Mouse (Mus musculus): ENCODE results near the gene Auts2. TPM values are rescaled to one million over a fixed set of nuclear protein-coding genes. Genes with fewer than 3 reads are reported as not detected.

The Auts2 gene
- polyA plus RNA-seq, 1 experiment from 2014 or later: 17.0 TPM

DNA sequence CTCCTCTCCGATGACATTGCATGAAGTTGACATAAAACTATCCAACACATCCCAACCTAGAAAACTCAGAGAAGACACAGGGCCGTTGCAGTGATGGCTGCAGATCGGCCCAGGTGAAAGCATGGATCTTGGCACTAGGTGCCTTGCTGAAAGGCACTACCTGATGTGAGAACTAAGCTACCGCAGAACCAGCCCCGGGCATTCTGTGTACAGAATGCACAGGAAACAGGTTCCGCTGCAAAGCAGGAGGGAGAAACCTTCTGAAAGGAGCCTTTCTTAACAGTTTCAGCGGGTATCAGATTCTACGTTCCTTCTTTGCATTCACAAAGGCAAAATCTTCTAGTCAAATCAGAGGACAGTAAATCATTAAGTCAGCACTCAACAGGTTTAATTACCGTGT, 361.1 kb downstream of the Auts2 start:
- Histone ChIP-seq H3K9me3 (no peaks in the 10 kb centered on the region), H3K27ac (no peak overlapping the region), H3K4me2 (no peak overlapping the region)

DNA sequence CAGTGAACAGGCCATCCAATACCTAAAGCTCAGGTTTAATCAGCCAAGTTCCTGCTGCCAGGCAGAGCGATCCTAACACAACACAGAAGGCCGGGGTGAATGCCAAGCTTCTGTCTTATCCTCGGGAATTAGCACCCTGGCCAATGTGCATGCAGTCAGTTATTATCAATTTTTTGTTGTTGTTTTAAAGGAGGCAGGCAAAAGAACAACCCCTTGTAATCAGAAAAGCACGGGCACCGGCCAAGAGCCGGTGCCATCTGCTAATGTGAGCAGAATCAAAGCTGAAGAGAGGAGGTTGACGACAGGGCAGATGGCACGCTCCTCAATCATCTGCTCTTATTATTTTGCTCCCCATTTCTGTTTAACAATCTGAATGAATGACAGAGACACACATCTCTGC, 373.1 kb downstream of the Auts2 start:
- Histone ChIP-seq H3K4me3 (no peak overlapping the region), H3K9me3 (no peaks in the 10 kb centered on the region), H3K4me2 (no peak overlapping the region), H3K4me1 (peaks cover 9% of the 10 kb centered on the region), H3K27ac (no peak overlapping the region), H3K9ac (no peak overlapping the region), H3K36me3 (no peaks in the 10 kb centered on the region), H3K27me3 (no peaks in the 10 kb centered on the region)
- ATAC-seq (ENCODE audit: borderline replicate concordance, extremely low read depth, low FRiP score, low TSS enrichment): no peak
- WGBS: 60% methylated on average over 8 of the region's 8 CpGs

More for the DNA sequence above, 361.1 kb downstream of the Auts2 start:
- H3K9ac ChIP-seq: no peak overlapping the region
- no peak for ATAC-seq (ENCODE audit: borderline replicate concordance, extremely low read depth, low FRiP score, low TSS enrichment)
- H3K4me3 ChIP-seq: no peak overlapping the region
- 76% methylated on average over 9 of the region's 9 CpGs for WGBS
- H3K27me3 ChIP-seq: no peaks in the 10 kb centered on the region
- peaks cover 19% of the 10 kb centered on the region for H3K4me1 ChIP-seq
- no peaks in the 10 kb centered on the region for H3K36me3 ChIP-seq

- H3K9me3 ChIP-seq: no peaks in the 10 kb centered on the region
- no peaks in the 10 kb centered on the region for H3K36me3 ChIP-seq
- no peak for ATAC-seq (ENCODE audit: borderline replicate concordance, extremely low read depth, low FRiP score, low TSS enrichment)
- H3K27me3 ChIP-seq: no peaks in the 10 kb centered on the region
- H3K4me1 ChIP-seq: peaks cover 9% of the 10 kb centered on the region
- H3K4me3 ChIP-seq: no peak overlapping the region
- H3K9ac ChIP-seq: no peak overlapping the region
- WGBS: 70% methylated on average over 5 of the region's 5 CpGs
- H3K27ac ChIP-seq: no peak overlapping the region
- no peak overlapping the region for H3K4me2 ChIP-seq
Observed at GRCm38 (mm10) chr5:132168805-132169204, 374.3 kb downstream of the Auts2 start.

GRCm38 (mm10) chr5:132168224-132168623, 374.9 kb downstream of the Auts2 start:
- no peaks in the 10 kb centered on the region for H3K36me3 ChIP-seq
- H3K27ac ChIP-seq: no peak overlapping the region
- no peak; the same call in 1 of the 2 replicates for ATAC-seq (ENCODE audit: borderline replicate concordance, extremely low read depth, low FRiP score, low TSS enrichment)
- 46% methylated on average over 5 of the region's 5 CpGs for WGBS
- no peak overlapping the region for H3K4me3 ChIP-seq
- H3K4me2 ChIP-seq: no peak overlapping the region
- no peaks in the 10 kb centered on the region for H3K27me3 ChIP-seq
- H3K9me3 ChIP-seq: no peaks in the 10 kb centered on the region
- no peak overlapping the region for H3K9ac ChIP-seq
- H3K4me1 ChIP-seq: peaks cover 9% of the 10 kb centered on the region

GRCm38 (mm10) chr5:132166559-132166958, 376.6 kb downstream of the Auts2 start:
- no peak overlapping the region for H3K4me3 ChIP-seq
- no peaks in the 10 kb centered on the region for H3K27me3 ChIP-seq
- H3K4me2 ChIP-seq: no peak overlapping the region
- ATAC-seq (ENCODE audit: borderline replicate concordance, extremely low read depth, low FRiP score, low TSS enrichment): no peak
- H3K36me3 ChIP-seq: no peaks in the 10 kb centered on the region
- H3K9ac ChIP-seq: no peak overlapping the region
- peaks cover 18% of the 10 kb centered on the region for H3K4me1 ChIP-seq
- H3K9me3 ChIP-seq: no peaks in the 10 kb centered on the region
- no peak overlapping the region for H3K27ac ChIP-seq
- WGBS: 76% methylated on average over 3 of the region's 3 CpGs

DNA sequence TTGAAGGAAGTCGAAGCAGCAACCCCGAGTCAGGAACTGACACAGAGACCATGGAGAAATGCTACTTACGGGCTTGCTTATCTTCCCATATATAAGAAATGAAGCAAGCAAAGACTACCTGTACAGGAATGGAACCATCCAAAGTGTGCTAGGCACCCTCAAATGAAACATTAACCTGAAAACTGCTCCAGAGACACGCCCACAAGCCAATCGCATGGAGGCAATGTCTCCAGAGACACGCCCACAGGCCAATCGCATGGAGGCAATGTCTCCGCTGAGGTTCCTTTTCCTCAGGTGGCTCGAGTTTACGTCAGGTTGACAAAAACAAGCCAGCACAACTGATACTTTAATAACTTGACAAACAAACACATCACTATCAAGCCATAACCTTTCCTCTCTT, 379.2 kb downstream of the Auts2 start:
- Histone ChIP-seq H3K4me2 (no peak overlapping the region), H3K36me3 (no peaks in the 10 kb centered on the region), H3K9ac (no peak overlapping the region), H3K27me3 (no peaks in the 10 kb centered on the region), H3K9me3 (no peaks in the 10 kb centered on the region), H3K4me3 (no peak overlapping the region), H3K27ac (no peak overlapping the region), H3K4me1 (peaks cover 24% of the 10 kb centered on the region)
- ATAC-seq (ENCODE audit: borderline replicate concordance, extremely low read depth, low FRiP score, low TSS enrichment): no peak
- WGBS: 81% methylated on average over 10 of the region's 10 CpGs

- H3K4me1 ChIP-seq: peaks cover 14% of the 10 kb centered on the region; the same call in 1 of the 2 replicates
- H3K27me3 ChIP-seq: no peaks in the 10 kb centered on the region
- WGBS: 42% methylated on average over 4 of the region's 4 CpGs
- H3K4me2 ChIP-seq: no peak overlapping the region
- no peak overlapping the region for H3K4me3 ChIP-seq
- peak overlapping the region; percentile 32; the same call in 1 of the 2 replicates for H3K27ac ChIP-seq
- no peaks in the 10 kb centered on the region for H3K9me3 ChIP-seq
- H3K36me3 ChIP-seq: no peaks in the 10 kb centered on the region
- no peak for ATAC-seq (ENCODE audit: borderline replicate concordance, extremely low read depth, low FRiP score, low TSS enrichment)
- H3K9ac ChIP-seq: no peak overlapping the region
Observed at GRCm38 (mm10) chr5:132162206-132162533, 381.0 kb downstream of the Auts2 start.

- Histone ChIP-seq H3K9ac (no peak overlapping the region), H3K4me1 (peaks cover 14% of the 10 kb centered on the region; the same call in 1 of the 2 replicates), H3K36me3 (no peaks in the 10 kb centered on the region), H3K27me3 (no peaks in the 10 kb centered on the region), H3K27ac (peak overlapping the region; percentile 32), H3K4me3 (no peak overlapping the region), H3K9me3 (no peaks in the 10 kb centered on the region), H3K4me2 (no peak overlapping the region)
- 35% methylated on average over 9 of the region's 9 CpGs for WGBS
- ATAC-seq (ENCODE audit: borderline replicate concordance, extremely low read depth, low FRiP score, low TSS enrichment): peak; percentile 86; the same call in 1 of the 2 replicates
Observed at GRCm38 (mm10) chr5:132161338-132162205, 381.6 kb downstream of the Auts2 start.

GRCm38 (mm10) chr5:132144181-132144580, 399.0 kb downstream of the Auts2 start:
- Histone ChIP-seq H3K4me3 (no peak overlapping the region), H3K27me3 (no peaks in the 10 kb centered on the region), H3K9ac (no peak overlapping the region), H3K9me3 (no peaks in the 10 kb centered on the region), H3K4me2 (no peak overlapping the region), H3K4me1 (no peaks in the 10 kb centered on the region), H3K27ac (no peak overlapping the region), H3K36me3 (no peaks in the 10 kb centered on the region)
- 84% methylated on average over 4 of the region's 4 CpGs for WGBS
- ATAC-seq (ENCODE audit: borderline replicate concordance, extremely low read depth, low FRiP score, low TSS enrichment): no peak

DNA sequence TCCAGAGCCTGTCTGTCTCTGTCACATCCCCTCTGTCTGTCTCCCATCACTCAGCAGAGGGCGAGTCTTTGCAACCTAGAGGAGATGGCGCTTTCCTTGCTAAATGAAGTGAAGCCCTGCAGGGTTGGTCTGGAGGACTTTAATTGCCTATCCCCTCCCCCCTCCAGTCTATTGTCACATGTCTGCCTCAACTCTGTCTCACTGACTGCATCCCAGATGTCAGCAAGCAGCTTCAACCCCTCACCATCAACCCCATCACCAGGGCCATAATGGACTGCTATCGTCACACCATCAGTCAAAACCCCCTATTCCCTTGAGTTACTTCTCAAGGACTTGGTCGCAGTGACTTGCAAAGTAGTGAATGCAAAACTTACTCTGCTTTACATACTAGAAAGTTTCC, 402.3 kb downstream of the Auts2 start:
- peak; percentile 80; the same call in 1 of the 2 replicates for ATAC-seq (ENCODE audit: borderline replicate concordance, extremely low read depth, low FRiP score, low TSS enrichment)
- 48% methylated on average over 4 of the region's 4 CpGs for WGBS
- H3K9ac ChIP-seq: no peak overlapping the region
- H3K4me2 ChIP-seq: no peak overlapping the region
- no peaks in the 10 kb centered on the region for H3K9me3 ChIP-seq
- H3K27me3 ChIP-seq: no peaks in the 10 kb centered on the region
- H3K4me1 ChIP-seq: 0 out of 2 replicates have a peak, but pooled peaks cover 9% of the 10 kb centered on the region
- H3K36me3 ChIP-seq: no peaks in the 10 kb centered on the region
- H3K4me3 ChIP-seq: no peak overlapping the region
- no peak overlapping the region for H3K27ac ChIP-seq

GRCm38 (mm10) chr5:132135941-132136663, 407.0 kb downstream of the Auts2 start:
- H3K9me3 ChIP-seq: no peaks in the 10 kb centered on the region
- H3K9ac ChIP-seq: no peak overlapping the region
- H3K27ac ChIP-seq: no peak overlapping the region
- H3K36me3 ChIP-seq: no peaks in the 10 kb centered on the region
- no peaks in the 10 kb centered on the region for H3K27me3 ChIP-seq
- WGBS: 49% methylated on average over 7 of the region's 7 CpGs
- no peak overlapping the region for H3K4me2 ChIP-seq
- no peak for ATAC-seq (ENCODE audit: borderline replicate concordance, extremely low read depth, low FRiP score, low TSS enrichment)
- H3K4me3 ChIP-seq: no peak overlapping the region
- H3K4me1 ChIP-seq: 0 out of 2 replicates have a peak, but pooled peaks cover 9% of the 10 kb centered on the region

GRCm38 (mm10) chr5:132131948-132132347, 411.2 kb downstream of the Auts2 start:
- H3K9ac ChIP-seq: no peak overlapping the region
- no peaks in the 10 kb centered on the region for H3K36me3 ChIP-seq
- H3K4me3 ChIP-seq: no peak overlapping the region
- H3K9me3 ChIP-seq: no peaks in the 10 kb centered on the region
- no peak overlapping the region for H3K4me2 ChIP-seq
- H3K4me1 ChIP-seq: 0 out of 2 replicates have a peak, but pooled peaks cover 9% of the 10 kb centered on the region
- 91% methylated on average over 3 of the region's 3 CpGs for WGBS
- no peak for ATAC-seq (ENCODE audit: borderline replicate concordance, extremely low read depth, low FRiP score, low TSS enrichment)
- H3K27ac ChIP-seq: no peak overlapping the region
- H3K27me3 ChIP-seq: no peaks in the 10 kb centered on the region

Data from lung, embryonic 15.5 days (tissue).